Mouse (Mus musculus): Measurements from ENCODE around the gene Olfr780.

- no peak for TF ChIP-seq POLR2A (IDR thresholded peaks at IDR 0.05; ENCODE audit: borderline replicate concordance, low read depth, low read length)
- TF ChIP-seq CTCF (IDR thresholded peaks at IDR 0.05; ENCODE audit: low read depth, low read length): no peak
Observed at GRCm38 (mm10) chr10:129328554-129328953, 10.6 kb downstream of the Olfr780 start, which contains the start of gene Olfr781.

All from bone marrow macrophage, adult 2 months (primary cell).